Mouse (Mus musculus): ENCODE results near the gene Rasl11b.

DNA sequence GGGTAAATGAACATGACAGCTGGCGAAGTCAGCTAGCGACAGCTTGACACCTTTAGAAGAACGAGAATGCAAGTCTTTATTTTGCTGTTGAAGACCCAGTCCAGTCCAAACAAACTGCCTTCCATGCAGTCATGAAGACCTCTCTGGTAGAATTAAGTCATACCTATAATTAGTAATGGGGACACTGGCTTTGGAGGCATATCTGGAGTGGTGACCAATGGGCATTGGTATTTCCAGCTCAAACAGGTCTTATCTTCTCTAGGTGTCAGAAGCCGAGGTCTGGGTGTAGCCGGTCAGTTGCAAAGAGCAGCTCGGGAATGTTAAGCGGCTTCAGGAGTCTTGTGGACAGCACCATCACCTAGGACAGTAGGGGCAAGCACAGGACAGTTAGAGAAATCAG, 11.0 kb downstream of the Rasl11b start:
- TF ChIP-seq CTCF (IDR thresholded peaks at IDR 0.05; ENCODE audit: low read depth) (no peak), EP300 (IDR thresholded peaks at IDR 0.05; ENCODE audit: low read depth) (no peak)

Measured in liver, postnatal 0 days (tissue).